Mouse (Mus musculus) lung, adult 2 months (tissue): ENCODE results near the gene Col15a1.

Experiments
- CTCF ChIP-seq: fragments of 200-500 bp; IDR thresholded peaks from 2 replicates; pipeline ENCODE4 v1.5.1; 2011; ENCODE audit warnings: mild to moderate bottlenecking, low read length, control low read depth; ENCODE audit not compliant: insufficient read depth
- POLR2A ChIP-seq: fragments of 200-500 bp; IDR thresholded peaks from 2 replicates; pipeline ENCODE4 v1.6.1; 2011; ENCODE audit warnings: low read depth, mild to moderate bottlenecking, control low read depth, low read length, borderline replicate concordance; ENCODE audit errors: extremely low read depth

DNA sequence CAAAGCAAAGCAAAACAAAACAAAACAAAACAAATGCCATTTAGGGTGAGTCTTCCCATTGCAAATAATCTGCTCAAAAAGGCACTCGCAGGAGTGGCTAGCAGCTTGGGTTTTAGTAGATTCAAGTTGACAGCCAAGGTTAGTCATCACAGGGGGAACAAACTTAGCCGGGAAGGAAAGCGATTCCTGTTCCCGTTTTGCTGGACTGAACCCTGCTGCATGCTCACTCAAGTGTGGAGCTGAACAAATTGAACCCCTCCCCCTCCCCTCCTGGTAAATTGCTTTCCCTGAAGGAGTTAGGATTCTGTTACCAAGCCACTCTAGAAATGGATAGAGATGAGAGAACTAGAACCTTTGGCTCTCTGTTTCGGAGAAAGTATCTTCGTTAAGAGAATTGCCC is 141.8 kb downstream of the Col15a1 start:
- no peak for TF ChIP-seq POLR2A
- TF ChIP-seq CTCF = no peak
